Mouse (Mus musculus): ENCODE measurements around the gene Cercam. TPM values are rescaled to one million over a fixed set of nuclear protein-coding genes. Genes with fewer than 3 reads are reported as not detected.
"Not testable (repeated sequence)": the region's sequence is repeated elsewhere in the genome, so short reads cannot be mapped to it uniquely, and the experiment has no call there.

Cercam gene
- polyA plus RNA-seq, 1 experiment from 2014 or later = 12.0 TPM

DNA sequence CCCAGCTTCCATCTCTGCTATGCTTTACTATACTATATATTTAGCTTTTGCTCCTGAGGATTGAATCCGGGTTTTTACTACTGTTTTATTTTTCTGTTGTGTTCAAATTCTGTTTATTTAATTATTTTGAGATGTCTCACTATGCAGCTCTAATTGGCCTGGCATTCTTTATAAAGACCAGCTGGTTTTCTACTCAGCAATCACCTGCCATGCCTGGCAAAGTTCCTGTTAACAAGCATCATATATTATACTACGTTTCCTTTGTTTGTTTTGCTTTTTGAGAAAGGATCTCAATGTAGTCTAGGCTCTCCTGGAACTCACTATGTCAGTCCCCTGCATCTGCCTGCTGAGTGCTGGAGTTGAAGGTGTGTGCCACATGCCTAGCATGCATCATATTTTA, 28.4 kb downstream of the Cercam start:
- ChIA-PET CTCF (interaction anchor here (1.0 to 2.3 kb wide), 3 partner anchors 13 to 79 kb away, joined by 3 to 4 read pairs (median 3); no protein-coding TSS in a partner anchor), POLR2A (interaction anchor here (1.2 kb wide), 1 partner anchor 69 kb away, joined by 3 read pairs; no protein-coding TSS in a partner anchor)
- TF ChIP-seq CTCF (IDR thresholded peaks at IDR 0.05) = no peak
- ATAC-seq (no peak), DNase-seq (ENCODE audit: low read depth, low spot score) (no peak)
- H3K27me3 ChIP-seq = no peaks in the 10 kb centered on the region
- in situ Hi-C loops (cut with MboI; ENCODE audit: low pct_unique_long_range_greater_than_20kb) = no loop called here

DNA sequence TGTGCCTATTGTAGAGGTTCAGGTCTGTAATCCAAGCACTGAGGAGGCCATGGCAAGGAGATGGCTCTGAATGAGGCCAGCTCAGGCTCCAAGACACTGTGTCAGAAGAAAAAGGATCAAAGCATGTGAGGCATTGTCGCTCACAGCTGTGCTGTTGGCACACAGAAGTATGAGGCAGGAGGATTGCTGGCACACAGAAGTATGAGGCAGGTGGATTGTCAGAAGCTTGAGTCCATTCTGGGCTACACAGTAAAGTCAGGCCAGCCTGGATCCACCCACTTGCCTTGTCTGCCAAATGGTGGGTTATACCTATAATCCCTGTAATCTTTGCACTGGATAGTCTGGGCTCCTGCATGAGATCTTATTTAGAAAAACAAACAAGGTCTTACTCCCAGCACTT, 29.1 kb downstream of the Cercam start:
- DNase-seq (ENCODE audit: low read depth, low spot score) = no peak
- no peak for TF ChIP-seq CTCF (IDR thresholded peaks at IDR 0.05)
- POLR2A ChIA-PET = no interaction called here
- CTCF ChIA-PET = interaction anchor here (1.7 to 2.3 kb wide), 2 partner anchors 24 to 78 kb away, joined by 3 to 4 read pairs; no protein-coding TSS in a partner anchor
- in situ Hi-C loops (cut with MboI; ENCODE audit: low pct_unique_long_range_greater_than_20kb) = no loop called here
- no peak for ATAC-seq
- H3K27me3 ChIP-seq = no peaks in the 10 kb centered on the region

GRCm38 (mm10) chr2:29902194-29902593, 33.2 kb downstream of the Cercam start:
- in situ Hi-C loops (cut with MboI; ENCODE audit: low pct_unique_long_range_greater_than_20kb) = no loop called here
- DNase-seq (ENCODE audit: low read depth, low spot score) (no peak), ATAC-seq (no peak)
- CTCF ChIA-PET = interaction anchor here (0.8 kb wide), 1 partner anchor 32 kb away, joined by 3 read pairs; no protein-coding TSS in a partner anchor
- POLR2A ChIA-PET = interaction anchor here (2.5 kb wide), 1 partner anchor 12 kb away, joined by 9 read pairs; the partner anchor contains the start of gene Odf2
- H3K27me3 ChIP-seq = no peaks in the 10 kb centered on the region
- TF ChIP-seq CTCF (IDR thresholded peaks at IDR 0.05) = no peak

GRCm38 (mm10) chr2:29908171-29908570, 39.2 kb downstream of the Cercam start:
- ATAC-seq; DNase-seq (ENCODE audit: low read depth, low spot score); in situ Hi-C loops (cut with MboI; ENCODE audit: low pct_unique_long_range_greater_than_20kb); POLR2A ChIA-PET; CTCF ChIA-PET; H3K27me3 ChIP-seq: not testable (repeated sequence)

DNA sequence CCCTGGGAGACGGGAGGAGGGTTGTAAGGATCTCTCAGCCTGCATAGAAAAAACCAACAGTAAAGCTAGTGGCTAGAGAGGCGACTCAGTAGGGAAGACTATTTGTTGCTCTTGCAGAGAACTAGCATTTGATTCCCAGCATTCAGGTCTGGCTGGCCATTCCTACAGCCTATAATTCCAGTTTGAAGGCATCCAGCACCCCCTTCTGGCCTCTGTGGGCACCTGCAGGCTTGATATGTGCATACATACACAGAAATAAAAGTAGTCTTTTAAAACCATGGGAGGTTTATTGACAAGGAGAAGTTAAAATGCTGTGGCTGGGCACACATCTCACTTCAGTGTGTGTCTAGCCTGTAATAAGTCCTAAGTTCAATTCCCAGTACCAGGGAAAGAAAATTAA, 41.1 kb downstream of the Cercam start:
- POLR2A ChIA-PET = interaction anchor here (0.6 to 0.7 kb wide), 2 partner anchors 91 to 93 kb away, joined by 4 to 5 read pairs; no protein-coding TSS in a partner anchor
- CTCF ChIA-PET = interaction anchor here (1.3 kb wide), 1 partner anchor 13 kb away, joined by 3 read pairs; no protein-coding TSS in a partner anchor
- TF ChIP-seq CTCF (IDR thresholded peaks at IDR 0.05) = peak; percentile 76
- H3K27me3 ChIP-seq = no peaks in the 10 kb centered on the region
- DNase-seq (ENCODE audit: low read depth, low spot score) (no peak), ATAC-seq (no peak)
- in situ Hi-C loops (cut with MboI; ENCODE audit: low pct_unique_long_range_greater_than_20kb) = loop anchor here (5.0 kb wide), 1 partner anchor 93 kb away; no protein-coding TSS in a partner anchor

GRCm38 (mm10) chr2:29917621-29918020, 48.7 kb downstream of the Cercam start:
- CTCF ChIA-PET = interaction anchor here (1.9 kb wide), 1 partner anchor 60 kb away, joined by 4 read pairs; no protein-coding TSS in a partner anchor
- no peak for TF ChIP-seq CTCF (IDR thresholded peaks at IDR 0.05)
- in situ Hi-C loops (cut with MboI; ENCODE audit: low pct_unique_long_range_greater_than_20kb) = no loop called here
- H3K27me3 ChIP-seq = no peaks in the 10 kb centered on the region
- no peak for ATAC-seq
- no peak for DNase-seq (ENCODE audit: low read depth, low spot score)
- POLR2A ChIA-PET = interaction anchor here (0.7 kb wide), 1 partner anchor 27 kb away, joined by 3 read pairs; no protein-coding TSS in a partner anchor

GRCm38 (mm10) chr2:29922011-29922410, 53.0 kb downstream of the Cercam start:
- DNase-seq (ENCODE audit: low read depth, low spot score) (no peak), ATAC-seq (no peak)
- H3K27me3 ChIP-seq = no peaks in the 10 kb centered on the region
- POLR2A ChIA-PET = no interaction called here
- CTCF ChIA-PET = interaction anchor here (0.7 to 1.5 kb wide), 2 partner anchors 9 to 25 kb away, joined by 3 to 4 read pairs; no protein-coding TSS in a partner anchor
- TF ChIP-seq CTCF (IDR thresholded peaks at IDR 0.05) = no peak
- in situ Hi-C loops (cut with MboI; ENCODE audit: low pct_unique_long_range_greater_than_20kb) = no loop called here

DNA sequence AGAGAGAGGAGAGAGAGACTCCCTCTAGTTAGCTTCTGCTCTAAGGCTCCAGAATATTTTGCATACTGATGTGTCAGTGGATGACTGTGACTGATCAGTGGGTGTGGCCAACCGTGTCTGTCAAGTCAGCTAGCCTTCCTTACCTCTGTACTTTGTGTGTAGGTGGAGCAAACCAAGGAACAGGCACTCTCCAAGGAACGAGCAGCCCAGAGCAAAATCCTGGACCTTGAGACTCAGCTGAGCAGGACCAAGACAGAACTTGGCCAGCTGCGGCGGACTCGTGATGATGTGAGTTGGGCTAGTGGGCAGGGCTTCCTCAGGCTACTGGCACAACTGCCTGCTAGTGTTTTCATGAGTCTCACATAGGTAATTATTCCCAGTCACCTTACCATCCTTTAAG, 57.6 kb downstream of the Cercam start:
- TF ChIP-seq CTCF (IDR thresholded peaks at IDR 0.05) = no peak
- H3K27me3 ChIP-seq = no peaks in the 10 kb centered on the region
- DNase-seq (ENCODE audit: low read depth, low spot score) = no peak
- ATAC-seq = no peak
- POLR2A ChIA-PET = no interaction called here
- in situ Hi-C loops (cut with MboI; ENCODE audit: low pct_unique_long_range_greater_than_20kb) = no loop called here
- CTCF ChIA-PET = no interaction called here

GRCm38 (mm10) chr2:29930506-29930905, 61.5 kb downstream of the Cercam start:
- ChIA-PET POLR2A (no interaction called here), CTCF (interaction anchor here (1.5 kb wide), 1 partner anchor 9 kb away, joined by 4 read pairs; no protein-coding TSS in a partner anchor)
- H3K27me3 ChIP-seq = no peaks in the 10 kb centered on the region
- no peak for TF ChIP-seq CTCF (IDR thresholded peaks at IDR 0.05)
- in situ Hi-C loops (cut with MboI; ENCODE audit: low pct_unique_long_range_greater_than_20kb) = loop anchor here (5.0 kb wide), 1 partner anchor 47 kb away; no protein-coding TSS in a partner anchor
- DNase-seq (ENCODE audit: low read depth, low spot score) (no peak), ATAC-seq (no peak)

DNA sequence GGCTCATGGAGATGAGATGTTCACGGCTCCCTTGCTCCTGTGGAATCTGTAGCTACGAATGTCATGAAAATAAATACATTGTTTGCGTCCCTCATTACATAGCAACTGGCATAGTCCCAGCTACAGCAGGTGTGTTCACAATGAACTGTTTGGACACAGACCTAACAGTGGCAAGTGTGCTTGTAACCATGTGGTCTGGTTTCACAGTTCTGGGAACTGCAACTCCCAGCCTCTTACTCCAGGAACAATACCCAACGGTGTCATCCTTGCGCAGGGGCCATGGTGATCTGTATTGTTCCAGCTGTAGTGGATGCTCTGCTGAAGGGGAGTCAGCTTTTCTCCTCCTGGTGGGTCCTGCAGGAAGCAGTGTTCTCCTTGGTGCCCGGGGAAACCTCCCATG, 62.2 kb downstream of the Cercam start:
- no peak for ATAC-seq
- in situ Hi-C loops (cut with MboI; ENCODE audit: low pct_unique_long_range_greater_than_20kb) = loop anchor here (5.0 kb wide), 1 partner anchor 46 kb away; no protein-coding TSS in a partner anchor
- no peak for DNase-seq (ENCODE audit: low read depth, low spot score)
- H3K27me3 ChIP-seq = no peaks in the 10 kb centered on the region
- ChIA-PET POLR2A (no interaction called here), CTCF (interaction anchor here (1.5 kb wide), 1 partner anchor 9 kb away, joined by 4 read pairs; no protein-coding TSS in a partner anchor)
- TF ChIP-seq CTCF (IDR thresholded peaks at IDR 0.05) = no peak

Other genes starting within 250 kb of the Cercam start
- gene Rapgef1, start 249.4 kb upstream of the Cercam start, polyA plus RNA-seq (2021) = 45.4 TPM
- 0.49 TPM for gene Gm13420, start 117.5 kb upstream of the Cercam start, polyA plus RNA-seq (2021)
- 0.18 TPM for gene Gm13547, start 109.9 kb upstream of the Cercam start, polyA plus RNA-seq (2021)
- 28.7 TPM for gene Coq4, start 81.7 kb upstream of the Cercam start, polyA plus RNA-seq (2021)
- 52.9 TPM for gene Trub2, start 80.7 kb upstream of the Cercam start, polyA plus RNA-seq (2021)
- 31.4 TPM for gene Slc27a4, start 66.5 kb upstream of the Cercam start, polyA plus RNA-seq (2021)
- gene Urm1, start 49.1 kb upstream of the Cercam start, polyA plus RNA-seq (2021) = 50.0 TPM
- 59.7 TPM for gene Odf2, start 20.1 kb downstream of the Cercam start, polyA plus RNA-seq (2021)
- 30.3 TPM for gene Gle1, start 66.3 kb downstream of the Cercam start, polyA plus RNA-seq (2021)
- gene Sptan1, start 96.4 kb downstream of the Cercam start, polyA plus RNA-seq (2021) = 597 TPM
- 63.5 TPM for gene Wdr34, start 179.7 kb downstream of the Cercam start, polyA plus RNA-seq (2021)
- 288 TPM for gene Set, start 188.2 kb downstream of the Cercam start, polyA plus RNA-seq (2021)
- 8.2 TPM for gene Pkn3, start 208.5 kb downstream of the Cercam start, polyA plus RNA-seq (2021)
- gene Zdhhc12, start 224.5 kb downstream of the Cercam start, polyA plus RNA-seq (2021) = 29.6 TPM

Data from Patski (cell line).